Mouse (Mus musculus) gonadal fat pad, adult 2 months (tissue): ENCODE measurements around the gene Clrn3. TPM values are rescaled to one million over a fixed set of nuclear protein-coding genes. Genes with fewer than 3 reads are reported as not detected.
"Not testable (repeated sequence)": the region's sequence is repeated elsewhere in the genome, so short reads cannot be mapped to it uniquely, and the experiment has no call there.

Source experiments
- DNase-seq: peaks from one replicate; pipeline ENCODE4 v3.0.0-alpha.2; 2012; ENCODE audit warnings: low read depth
- polyA plus RNA-seq: library from polyadenylated mRNA; depleted of rRNA; stranded (reverse); fragments of >200 nt; gene quantifications from 2 replicates; pipeline ENCODE4 v1.2.3, GENCODE M21; 2012

Gene Clrn3
- polyA plus RNA-seq, 1 experiment, result 0.53 TPM

DNA sequence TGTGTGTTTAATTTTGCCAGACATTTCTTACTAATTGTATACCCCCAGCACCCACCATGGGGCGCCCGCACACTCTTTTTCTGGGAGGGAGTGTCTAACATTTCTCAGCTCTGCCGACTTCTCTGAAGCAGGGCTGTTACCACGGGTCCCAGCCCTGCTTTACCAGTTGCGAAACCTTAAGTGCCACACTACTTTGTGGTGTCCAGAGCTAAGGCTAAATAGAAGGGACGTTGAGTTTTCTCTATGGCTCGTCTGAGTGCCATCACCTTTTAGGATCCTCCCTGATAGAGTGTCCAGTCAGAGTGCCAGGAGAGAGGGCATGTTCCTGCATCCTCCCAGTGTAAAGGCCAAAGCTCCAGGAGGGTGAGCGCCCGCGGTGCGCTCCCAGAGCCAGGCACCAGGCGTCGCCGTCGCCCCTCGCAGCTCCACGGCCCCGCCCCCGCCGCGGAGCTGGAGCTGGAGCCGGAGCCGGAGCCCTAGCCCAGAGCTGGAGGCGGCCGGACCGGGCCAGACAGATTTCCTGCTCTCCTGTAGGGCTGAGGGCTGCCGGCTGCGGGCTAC is 9.0 kb upstream of the Clrn3 start, which contains the start of gene Ptpre:
TSS of gene Ptpre (plus strand) at position 141 of the 561 bp plus-strand sequence.
- no peak for DNase-seq

GRCm38 (mm10) chr7:135535908-135536307 is 7.5 kb upstream of the Clrn3 start:
- DNase-seq, result no peak

GRCm38 (mm10) chr7:135534548-135535189 is 6.2 kb upstream of the Clrn3 start:
- no peak for DNase-seq

DNA sequence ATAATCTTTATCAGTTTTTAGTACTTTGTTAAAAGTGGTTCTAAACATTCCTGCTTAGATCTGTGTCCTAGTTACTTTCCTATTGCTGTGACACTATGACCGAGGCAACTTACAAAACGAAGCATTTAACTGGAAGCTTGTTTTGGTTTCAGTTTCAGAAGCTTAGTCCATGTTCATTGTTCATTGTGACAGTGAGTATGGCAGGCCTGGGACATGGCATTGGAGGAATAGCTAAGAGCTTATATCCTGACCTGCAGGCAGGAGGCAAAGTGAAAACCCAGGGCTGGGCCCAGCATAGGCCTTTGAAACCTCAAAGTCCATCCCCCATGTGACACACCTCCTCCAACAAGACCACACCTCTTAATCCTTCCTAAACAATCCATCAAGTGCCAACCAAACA is 614 bp upstream of the Clrn3 start:
- DNase-seq, result no peak

DNA sequence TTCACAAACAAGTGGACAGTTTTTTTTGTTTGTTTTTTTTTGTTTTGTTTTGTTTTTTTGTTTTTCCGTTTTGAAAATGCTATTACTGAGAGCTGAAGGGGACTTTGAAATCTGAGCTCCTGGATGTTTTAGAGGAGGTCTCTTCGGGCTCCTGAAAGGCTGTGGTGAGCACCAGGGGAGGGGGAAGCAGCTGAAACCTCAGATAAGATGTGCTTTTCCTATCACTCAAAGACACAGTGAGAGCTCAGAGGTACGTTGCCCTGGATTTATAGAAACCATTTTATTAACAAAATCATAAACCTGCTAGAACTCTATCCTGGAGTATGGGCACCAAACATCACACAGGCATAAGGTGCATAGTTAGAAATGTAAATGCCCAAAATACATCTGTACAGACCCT is 1.3 kb downstream of the Clrn3 start:
- no peak for DNase-seq

DNA sequence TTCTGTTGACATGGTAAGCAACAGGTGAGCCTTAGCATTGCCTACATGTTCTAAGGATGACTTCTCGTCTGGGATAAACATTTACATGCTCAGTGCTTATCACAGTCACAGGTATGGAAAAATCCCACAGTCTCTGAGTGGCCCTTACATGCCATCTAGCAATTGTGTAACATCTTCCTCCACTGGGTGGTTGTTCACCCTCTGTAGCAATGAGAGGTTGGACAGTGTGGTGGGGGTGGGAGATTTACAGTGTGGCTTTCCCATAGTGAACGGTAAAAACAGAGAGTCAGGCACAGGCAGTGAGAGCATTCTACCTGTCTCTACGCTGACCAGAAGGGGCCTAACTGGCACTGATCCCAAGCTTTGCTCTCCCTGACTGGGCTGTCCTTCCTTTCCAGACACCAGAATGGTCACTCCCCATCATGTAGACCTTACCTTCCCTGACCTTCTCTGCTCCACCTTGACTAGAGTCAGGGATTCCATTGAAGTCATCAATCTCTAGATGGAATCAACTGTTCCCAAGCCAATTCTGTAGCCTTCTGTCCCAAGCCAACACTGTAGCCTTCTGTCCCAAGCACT is 1.8 kb downstream of the Clrn3 start:
- no peak for DNase-seq

DNA sequence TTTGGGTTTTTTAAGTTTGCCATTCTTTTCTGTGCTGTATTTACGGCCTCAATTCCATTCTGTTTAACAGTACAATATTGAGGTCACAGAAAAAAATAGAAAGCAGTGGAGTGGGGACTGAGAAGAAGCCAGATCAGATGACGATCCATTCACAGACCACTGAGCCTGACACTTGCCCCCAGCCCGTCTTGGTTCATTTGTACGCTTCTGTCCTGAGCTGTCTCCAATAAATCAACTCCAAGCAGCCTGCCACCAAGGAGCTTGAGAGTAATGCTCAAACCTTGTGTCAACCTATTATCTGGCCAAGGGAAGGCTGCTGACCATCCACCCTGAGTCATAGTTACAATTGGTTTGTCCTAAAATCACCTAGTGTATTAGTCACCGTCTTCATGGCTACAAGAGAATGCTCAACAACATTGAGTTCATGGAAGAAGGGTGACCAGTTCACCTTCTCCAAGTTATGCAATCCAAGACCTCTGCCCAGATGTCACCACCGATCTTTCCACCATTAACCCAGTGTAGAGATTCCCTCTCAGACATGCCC is 4.0 kb downstream of the Clrn3 start:
- DNase-seq, result no peak

DNA sequence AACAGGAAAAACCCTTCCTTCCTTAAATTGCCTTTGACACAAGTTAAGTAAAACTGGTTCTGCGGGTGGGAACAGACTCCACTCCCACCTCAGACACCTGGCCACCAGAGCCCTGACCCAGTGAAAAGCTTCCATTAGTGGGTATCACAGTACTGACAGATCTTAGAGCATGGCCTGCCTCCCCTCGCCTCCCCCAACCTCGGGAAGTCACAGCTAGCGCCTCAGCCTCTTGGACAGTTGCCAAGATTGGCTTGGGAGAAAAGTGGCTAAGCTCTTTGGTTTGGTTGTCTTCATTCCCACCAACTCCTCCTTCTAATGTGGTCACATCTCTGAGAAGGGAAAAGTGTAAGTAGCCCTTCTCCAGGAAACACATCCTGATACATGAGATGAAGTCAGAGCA is 4.5 kb downstream of the Clrn3 start:
- no peak for DNase-seq

DNA sequence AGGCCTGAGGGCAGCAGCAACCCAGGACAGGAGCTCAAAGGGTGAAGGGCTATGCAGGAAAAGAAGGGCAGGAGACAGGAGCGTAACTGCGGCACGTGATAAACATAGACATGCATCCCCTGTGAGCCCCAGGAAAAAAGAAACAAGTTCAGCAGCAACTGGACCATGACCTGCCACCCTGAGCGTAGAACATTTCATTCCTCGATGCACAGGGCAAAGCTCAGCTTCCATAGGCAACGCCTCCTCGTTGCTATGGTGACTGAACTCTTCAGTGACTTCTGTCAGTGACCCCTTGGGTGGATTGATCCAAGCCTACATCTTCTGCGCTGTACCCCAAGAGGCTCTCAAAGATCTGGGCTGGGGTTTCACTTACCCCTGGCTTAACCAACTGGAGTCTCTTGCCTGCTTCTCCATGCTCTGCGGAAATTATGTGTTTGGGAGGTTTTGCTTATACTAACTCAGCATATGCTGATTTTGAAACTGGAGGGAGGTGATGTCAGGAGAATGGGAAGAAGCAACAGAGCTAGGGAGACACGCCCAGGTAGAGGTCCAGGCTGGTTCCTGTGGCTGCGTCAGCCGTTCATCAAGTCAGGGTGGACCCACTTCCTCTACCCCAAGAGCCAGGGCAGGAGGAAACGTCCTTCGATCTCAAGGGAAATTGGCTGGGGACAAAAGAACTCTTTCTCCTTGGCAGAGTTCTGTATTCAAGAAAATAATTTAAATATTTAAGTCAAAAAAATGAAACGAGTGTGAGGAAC is 6.5 kb downstream of the Clrn3 start:
- DNase-seq, result no peak

DNA sequence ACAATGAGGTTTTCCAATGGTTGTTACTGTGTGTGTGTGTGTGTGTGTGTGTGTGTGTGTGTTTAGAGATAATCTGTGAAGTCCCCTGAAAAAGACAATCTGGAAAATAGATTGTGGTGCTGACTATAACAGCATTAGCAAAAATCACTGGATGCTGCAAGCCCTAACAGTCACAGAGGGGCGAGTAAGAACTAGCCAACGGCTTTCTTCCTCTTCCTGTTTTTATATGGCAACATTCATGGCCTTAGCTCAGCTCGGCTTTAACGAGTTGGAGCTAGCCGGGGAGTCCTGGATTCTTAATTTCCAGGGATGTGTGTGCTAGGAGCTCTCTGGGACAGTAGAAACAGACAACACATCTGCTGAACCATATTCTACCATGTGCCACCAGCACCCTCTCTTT is 8.2 kb downstream of the Clrn3 start:
- DNase-seq, result no peak

GRCm38 (mm10) chr7:135517191-135517590 is 11.3 kb downstream of the Clrn3 start:
- no peak for DNase-seq

- DNase-seq, result no peak
Observed at GRCm38 (mm10) chr7:135511723-135512122, 16.7 kb downstream of the Clrn3 start.

DNA sequence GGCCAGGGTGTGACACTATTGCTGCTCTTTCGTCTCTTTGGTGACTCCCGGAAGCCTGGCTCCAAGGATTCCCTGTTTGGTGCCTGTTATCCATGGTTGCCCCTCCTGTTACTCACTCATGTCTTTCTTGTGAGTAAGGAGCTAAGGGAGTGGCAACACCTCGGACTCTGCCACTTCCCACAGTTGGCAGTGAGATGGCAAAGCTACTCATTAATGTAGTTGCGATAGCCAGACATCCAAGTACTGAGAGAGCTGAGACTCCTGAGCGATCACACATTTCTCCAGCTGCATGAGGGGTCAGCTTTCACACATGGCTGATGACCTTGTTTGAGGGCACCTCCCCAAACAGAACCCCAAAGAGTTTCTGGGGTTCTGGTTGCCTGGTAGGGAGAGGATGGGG is 18.0 kb downstream of the Clrn3 start:
- DNase-seq, result no peak

- no peak for DNase-seq
Observed at GRCm38 (mm10) chr7:135509272-135509671, 19.2 kb downstream of the Clrn3 start.

DNA sequence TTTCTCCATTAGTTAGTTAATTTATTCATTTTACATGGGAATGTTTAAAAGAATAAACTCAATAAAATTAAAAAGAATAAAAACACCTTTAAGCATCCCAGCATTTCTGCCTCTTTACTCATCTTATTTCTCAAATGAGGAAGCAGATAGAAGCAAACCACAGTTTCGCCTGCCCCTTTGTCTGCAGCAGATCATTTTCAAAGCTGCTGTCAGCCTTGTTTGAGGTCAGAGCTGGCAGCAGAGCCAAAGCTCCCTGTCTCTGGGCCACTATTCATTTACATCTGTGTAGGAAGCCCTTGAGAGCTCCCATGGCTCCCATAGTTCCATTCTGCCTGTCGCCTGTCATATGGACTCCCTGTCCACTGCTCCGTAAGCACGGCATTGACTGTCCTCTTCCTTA is 19.9 kb downstream of the Clrn3 start:
- DNase-seq, result no peak

- DNase-seq, result not testable (repeated sequence)
Observed at GRCm38 (mm10) chr7:135506506-135506905, 21.9 kb downstream of the Clrn3 start.

DNA sequence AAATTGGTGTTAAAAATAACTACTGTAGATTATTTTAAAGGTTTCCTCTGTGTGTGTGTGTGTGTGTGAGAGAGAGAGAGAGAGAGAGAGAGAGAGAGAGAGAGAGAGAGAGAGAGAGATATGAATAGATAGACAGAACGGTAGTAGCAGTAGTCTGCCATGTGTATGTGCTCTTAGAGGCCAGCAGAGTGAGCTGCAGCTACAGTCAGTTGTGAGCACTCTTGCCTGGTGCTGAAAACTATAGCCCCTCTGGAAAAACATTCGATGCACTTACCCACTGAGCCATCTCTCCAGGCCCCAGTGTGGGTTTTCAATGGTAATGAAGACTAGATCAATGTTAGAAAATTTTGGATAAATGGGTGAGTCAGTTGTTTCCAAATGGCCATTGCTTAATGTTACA is 29.1 kb downstream of the Clrn3 start:
- no peak for DNase-seq

GRCm38 (mm10) chr7:135498565-135499186 is 29.8 kb downstream of the Clrn3 start:
- no peak for DNase-seq

DNA sequence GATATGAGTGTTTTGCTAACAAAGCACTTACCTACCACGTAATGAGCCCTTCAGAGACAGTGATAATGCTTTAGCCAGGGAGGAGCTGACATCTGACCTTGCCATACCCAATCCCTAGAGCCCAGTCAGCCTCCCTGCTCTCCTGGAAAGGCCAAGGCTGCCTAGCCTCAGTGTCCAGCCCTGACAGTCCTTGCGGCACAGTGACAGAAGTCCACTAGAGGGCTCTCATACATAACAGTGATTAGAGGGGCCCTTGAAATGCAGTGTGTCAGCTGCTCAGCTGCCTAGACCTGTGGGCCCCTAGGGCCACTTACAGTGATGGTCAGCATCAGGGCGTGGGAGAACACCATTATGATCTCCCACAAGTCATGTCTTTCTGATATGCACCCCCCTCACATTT is 33.2 kb downstream of the Clrn3 start:
- no peak for DNase-seq

- DNase-seq, result no peak
Observed at GRCm38 (mm10) chr7:135490500-135490886, 38.0 kb downstream of the Clrn3 start.

GRCm38 (mm10) chr7:135489724-135490499 is 38.5 kb downstream of the Clrn3 start:
- DNase-seq, result no peak
